Mouse (Mus musculus) liver, embryonic 14.5 days (tissue): ENCODE data around the gene Shank1. TPM values are rescaled to one million over a fixed set of nuclear protein-coding genes. Genes with fewer than 3 reads are reported as not detected.

Experiments
- ATAC-seq: fragments of 200-750 bp; cut with Nextera tagmentation; 2 replicates; pipeline ENCODE4 v1.8.0; 2017; ENCODE audit warnings: moderate number of reproducible peaks, mild to moderate bottlenecking, moderate library complexity; ENCODE audit not compliant: insufficient read depth
- DNase-seq, 3 experiments: peaks; one replicate each; pipeline ENCODE4 v3.0.0-alpha.2; 2012 to 2013; ENCODE audit warnings: low read depth in 3 of 3, low spot score in 3 of 3
- H3K27ac ChIP-seq: fragments of 300-500 bp; sonication (generic); 2 replicates; pipeline ENCODE4 v1.5.1; 2014; ENCODE audit warnings: moderate library complexity, mild to moderate bottlenecking, control low read depth, inconsistent platforms
- H3K27me3 ChIP-seq: fragments of 300-500 bp; sonication (generic); 2 replicates; pipeline ENCODE4 v1.6.1; 2014; ENCODE audit warnings: mild to moderate bottlenecking, low read length, moderate library complexity; ENCODE audit not compliant: control insufficient read depth, insufficient read depth
- H3K36me3 ChIP-seq: fragments of 300-500 bp; sonication (generic); replicated peaks from 2 replicates; pipeline ENCODE4 v1.6.1; 2014; ENCODE audit warnings: low read depth; ENCODE audit not compliant: control insufficient read depth, insufficient read depth
- H3K4me1 ChIP-seq, 2 experiments: fragments of 200-500 bp in 1 of 2; fragments of 300-500 bp in 1 of 2; sonication (generic) in 1 of 2; replicated peaks; 2 replicates each; pipeline ENCODE4 v1.6.1; 2012 to 2014; ENCODE audit warnings: antibody characterized with exemption in 1 of 2, inconsistent platforms in 1 of 2, low read length in 1 of 2; ENCODE audit not compliant: control insufficient read depth in 2 of 2, insufficient read depth in 2 of 2
- H3K4me2 ChIP-seq: fragments of 300-500 bp; sonication (generic); 2 replicates; pipeline ENCODE4 v1.6.1; 2014; ENCODE audit warnings: low read depth, mild to moderate bottlenecking, control low read depth, moderate library complexity
- H3K4me3 ChIP-seq, 2 experiments: fragments of 200-500 bp in 1 of 2; fragments of 300-500 bp in 1 of 2; sonication (generic) in 1 of 2; 2 replicates each; pipeline ENCODE4 v1.5.1; 2012 to 2014; ENCODE audit warnings: low read depth in 2 of 2, low read length in 2 of 2, mild to moderate bottlenecking in 2 of 2, control low read depth in 1 of 2, inconsistent platforms in 1 of 2, moderate library complexity in 1 of 2; ENCODE audit not compliant: insufficient read depth in 1 of 2
- H3K9ac ChIP-seq: fragments of 300-500 bp; sonication (generic); replicated peaks from 2 replicates; pipeline ENCODE4 v1.6.1; 2014; ENCODE audit warnings: mild to moderate bottlenecking, control low read depth, moderate library complexity
- H3K9me3 ChIP-seq: fragments of 300-500 bp; sonication (generic); 2 replicates; pipeline ENCODE4 v1.6.1; 2016; ENCODE audit warnings: low read length, mixed read lengths; ENCODE audit not compliant: control insufficient read depth
- CTCF ChIP-seq: IDR thresholded peaks from 2 replicates; pipeline ENCODE4 v1.5.1; 2016; ENCODE audit warnings: antibody characterized with exemption, low read depth, control low read depth
- EP300 ChIP-seq: IDR thresholded peaks from 2 replicates; pipeline ENCODE4 v1.6.1; 2016; ENCODE audit warnings: antibody characterized with exemption, low read depth
- WGBS: fragments of 180-500 bp; shearing (Covaris S2); extraction: QIAGEN DNeasy Blood & Tissue Kit; methylation state at CpG from one replicate; pipeline ENCODE4 v1.1.7; 2014; ENCODE audit not compliant: insufficient replicate concordance; 5-methylcytosine and 5-hydroxymethylcytosine counted together
- polyA plus RNA-seq, 2 experiments: library from polyadenylated mRNA; depleted of rRNA in 1 of 2; stranded (reverse) in 1 of 2; unstranded in 1 of 2; fragments of >200 nt; fragmentation: Nextera tagmentation in 1 of 2; extraction: Ambion mirVana in 1 of 2; gene quantifications; 2 replicates each; pipeline versions ENCODE4 v1.2.1 to v1.2.3; 2012 to 2014

Gene Shank1
- 0.04 and 0.06 TPM in 2 replicates for polyA plus RNA-seq (2012; rRNA removed)
- 0.05 TPM in 1 of 2 replicates, not detected in the other for polyA plus RNA-seq (2014; fragmentation: Nextera tagmentation; extraction: Ambion mirVana)

DNA sequence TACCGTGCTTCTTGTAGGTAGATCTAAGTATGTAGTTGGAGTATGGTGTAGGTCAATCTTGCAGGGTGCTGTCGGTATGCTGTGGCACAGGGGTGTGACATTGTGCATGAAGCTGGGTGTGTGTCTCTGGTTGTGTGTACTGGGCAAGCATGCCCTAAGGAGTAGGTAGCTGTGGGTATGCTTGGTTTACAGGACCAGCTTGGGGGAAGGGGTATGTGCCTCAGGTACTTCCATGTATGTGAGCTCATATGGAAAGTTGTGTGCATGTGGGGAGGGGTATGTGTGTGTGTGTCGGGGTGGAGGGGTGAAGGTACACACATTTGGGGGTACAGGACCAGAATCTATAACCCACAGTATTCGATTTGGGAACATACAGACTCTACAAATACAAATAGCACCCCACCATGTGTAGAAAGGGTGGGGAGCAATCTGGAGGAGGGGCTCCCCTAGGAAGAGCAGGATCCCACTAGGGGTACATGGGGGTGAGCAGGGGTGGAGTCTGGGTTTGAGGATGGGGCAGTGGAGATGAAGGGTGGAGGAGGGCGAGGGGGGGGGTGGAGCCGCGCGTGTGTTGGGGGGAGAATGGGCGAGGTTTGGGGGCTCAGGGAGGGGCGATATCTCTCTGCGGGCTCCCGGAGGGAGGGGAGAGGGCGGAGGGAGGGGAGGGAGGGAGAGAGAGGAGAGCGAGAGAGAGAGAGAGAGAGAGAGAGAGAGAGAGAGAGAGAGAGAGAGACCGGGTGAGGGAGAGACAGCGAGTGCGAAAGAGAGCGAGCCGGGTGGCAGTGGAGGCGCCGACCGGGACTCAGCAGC lies at the start of gene Shank1:
Gene Shank1 (plus strand): TSS at position 779 of the 810 bp plus-strand sequence.
- no peak for ATAC-seq
- TF ChIP-seq EP300 (no peak), CTCF (no peak)
- no peak within 1 kb of the TSS for H3K27ac ChIP-seq
- 10% methylated on average over 18 of the region's 22 CpGs for WGBS
- H3K4me2 ChIP-seq, result peak within 1 kb of the TSS; percentile 21
- H3K4me3 ChIP-seq, result peak within 1 kb of the TSS in 1 of 2 experiments; percentile 8; a peak in 1 of 4 replicates
- H3K9ac ChIP-seq, result no peak within 1 kb of the TSS
- peaks cover 0 to 5% of the 10 kb centered on the region in 2 experiments; a peak in 1 of 4 replicates for H3K4me1 ChIP-seq
- H3K36me3 ChIP-seq, result no peaks in the 10 kb centered on the region
- no peak for DNase-seq
- H3K9me3 ChIP-seq, result no peaks in the 10 kb centered on the region
- peaks cover 47% of the 10 kb centered on the region for H3K27me3 ChIP-seq

- no peak overlapping the region for H3K4me2 ChIP-seq
- WGBS, result 57% methylated on average over 6 of the region's 6 CpGs
- H3K4me1 ChIP-seq, result no peaks in the 10 kb centered on the region
- no peak overlapping the region for H3K9ac ChIP-seq
- ATAC-seq, result no peak
- H3K36me3 ChIP-seq, result no peaks in the 10 kb centered on the region
- TF ChIP-seq EP300, result no peak
- TF ChIP-seq CTCF, result no peak
- H3K27me3 ChIP-seq, result peaks cover 3% of the 10 kb centered on the region
- no peak for DNase-seq
- no peak overlapping the region for H3K27ac ChIP-seq
- no peaks in the 10 kb centered on the region for H3K9me3 ChIP-seq
- H3K4me3 ChIP-seq, result no peak overlapping the region
These were observed 49.6 kb upstream of the Shank1 start for GRCm38 (mm10) chr7:44260410-44260809.

DNA sequence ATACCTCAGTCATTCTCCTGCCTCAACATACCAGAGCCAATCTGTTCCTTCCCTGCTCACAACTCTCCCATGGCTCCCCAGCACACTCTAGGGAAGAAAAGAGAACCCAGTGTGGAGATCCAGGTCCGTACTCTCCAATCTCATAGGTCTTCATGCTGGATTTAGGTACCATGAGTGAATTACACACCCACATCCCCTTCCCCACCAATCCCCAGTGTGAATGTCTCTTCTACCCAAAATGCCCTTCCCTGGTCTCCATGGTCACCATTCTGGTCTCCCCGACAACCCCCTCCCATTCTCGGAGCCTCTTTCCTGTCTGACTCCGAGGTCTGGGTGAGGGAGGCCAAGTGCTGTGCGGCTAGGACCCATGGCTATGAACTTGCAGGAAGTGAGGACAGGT lies 48.9 kb upstream of the Shank1 start, which contains the start of gene Gm15517:
Gene Gm15517 (plus strand): TSS at position 301 of the 400 bp plus-strand sequence.
- no peak within 1 kb of the TSS for H3K4me3 ChIP-seq
- no peak for ATAC-seq
- DNase-seq, result no peak
- no peak for TF ChIP-seq CTCF
- TF ChIP-seq EP300, result no peak
- no peak within 1 kb of the TSS for H3K9ac ChIP-seq
- H3K27ac ChIP-seq, result no peak within 1 kb of the TSS
- no peaks in the 10 kb centered on the region for H3K4me1 ChIP-seq
- H3K9me3 ChIP-seq, result no peaks in the 10 kb centered on the region
- peaks cover 3% of the 10 kb centered on the region for H3K27me3 ChIP-seq
- WGBS, result 36% methylated on average over 5 of the region's 5 CpGs
- no peak within 1 kb of the TSS for H3K4me2 ChIP-seq
- no peaks in the 10 kb centered on the region for H3K36me3 ChIP-seq

GRCm38 (mm10) chr7:44262791-44263643 lies 47.0 kb upstream of the Shank1 start:
- H3K36me3 ChIP-seq, result no peaks in the 10 kb centered on the region
- peaks cover 3% of the 10 kb centered on the region for H3K27me3 ChIP-seq
- ATAC-seq (0 out of 2 replicates have a peak, but pooled peaks have one; percentile 18), DNase-seq (peak; percentile 74 to 79 (median 77))
- no peak overlapping the region for H3K9ac ChIP-seq
- no peak overlapping the region for H3K27ac ChIP-seq
- H3K9me3 ChIP-seq, result no peaks in the 10 kb centered on the region
- H3K4me1 ChIP-seq, result no peaks in the 10 kb centered on the region
- TF ChIP-seq EP300 (no peak), CTCF (peak; percentile 95)
- 4% methylated on average over 34 of the region's 34 CpGs for WGBS
- peak overlapping the region; percentile 16; the same call in 1 of the 2 replicates for H3K4me2 ChIP-seq
- H3K4me3 ChIP-seq, result no peak overlapping the region

GRCm38 (mm10) chr7:44268117-44268516 lies 41.9 kb upstream of the Shank1 start:
- Histone ChIP-seq H3K36me3 (no peaks in the 10 kb centered on the region), H3K9ac (no peak overlapping the region), H3K4me3 (no peak overlapping the region), H3K4me2 (no peak overlapping the region), H3K9me3 (no peaks in the 10 kb centered on the region), H3K27me3 (no peaks in the 10 kb centered on the region; the same call in 1 of the 2 replicates), H3K4me1 (no peaks in the 10 kb centered on the region), H3K27ac (no peak overlapping the region)
- WGBS, result 59% methylated on average over 11 of the region's 11 CpGs
- no peak for ATAC-seq
- no peak for TF ChIP-seq CTCF
- TF ChIP-seq EP300, result no peak
- no peak for DNase-seq
